Mouse (Mus musculus): Measurements from ENCODE around the gene Wipf1.

- TF ChIP-seq CTCF (IDR thresholded peaks at IDR 0.05; ENCODE audit: low read depth, low read length) (no peak), POLR2A (IDR thresholded peaks at IDR 0.05; ENCODE audit: insufficient read depth, low read length) (no peak), EP300 (IDR thresholded peaks at IDR 0.05; ENCODE audit: insufficient read depth, low read depth, low read length) (no peak)
Measured at GRCm38 (mm10) chr2:73563690-73564089, 34.2 kb upstream of the Wipf1 start.
